Mouse (Mus musculus): ENCODE data around the gene Trim42. TPM values are rescaled to one million over a fixed set of nuclear protein-coding genes. Genes with fewer than 3 reads are reported as not detected.

Gene Trim42
- not detected for total RNA-seq (2023)

GRCm38 (mm10) chr9:97369591-97369990 is at the start of gene Trim42:
Trim42 (minus strand) TSS chr9:97369958.

Measured in CD8-positive naive resting alpha-beta T cell, adult 57 days (primary cell).